Mouse (Mus musculus) fibroblast of lung, adult 2 months (primary cell): ENCODE results near the gene Nnat.
"Not testable (repeated sequence)": the region's sequence is repeated elsewhere in the genome, so short reads cannot be mapped to it uniquely, and the experiment has no call there.

Experiments
- DNase-seq: peaks from one replicate; pipeline ENCODE4 v3.0.0-alpha.2; 2011; ENCODE audit warnings: low read depth

The Nnat gene

GRCm38 (mm10) chr2:157552158-157552886, 7.6 kb upstream of the Nnat start:
- DNase-seq: peak; percentile 88

DNA sequence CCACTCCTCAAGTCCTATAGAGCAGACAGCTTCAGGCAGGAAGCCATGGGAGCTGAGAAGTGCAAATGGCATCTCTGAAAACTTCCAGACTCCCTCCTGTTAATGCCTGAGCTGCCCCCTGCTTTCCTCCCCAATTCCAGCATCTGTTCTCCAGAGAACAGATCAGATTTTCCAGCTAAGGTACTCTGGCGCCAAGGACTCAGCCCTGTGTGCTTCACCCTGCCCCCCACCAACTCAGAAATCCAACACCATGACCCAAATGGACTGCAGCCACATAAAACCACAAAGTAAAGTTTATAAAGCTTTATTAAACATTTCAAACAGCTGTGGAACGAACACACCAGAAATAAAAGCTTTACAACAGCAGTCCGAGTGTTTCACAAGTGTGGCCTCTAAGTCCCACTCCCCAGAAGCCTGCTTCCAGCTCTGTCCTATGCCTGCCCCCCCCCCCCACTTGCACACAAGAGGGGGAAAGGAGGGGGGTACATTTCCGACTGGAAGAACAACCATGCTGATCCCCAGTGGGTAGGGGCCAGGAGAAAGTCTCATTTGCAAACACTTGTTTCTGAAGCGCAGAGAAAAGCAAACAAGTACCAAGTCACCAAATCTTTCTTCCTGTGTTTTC, 3.7 kb upstream of the Nnat start:
- DNase-seq: no peak

DNA sequence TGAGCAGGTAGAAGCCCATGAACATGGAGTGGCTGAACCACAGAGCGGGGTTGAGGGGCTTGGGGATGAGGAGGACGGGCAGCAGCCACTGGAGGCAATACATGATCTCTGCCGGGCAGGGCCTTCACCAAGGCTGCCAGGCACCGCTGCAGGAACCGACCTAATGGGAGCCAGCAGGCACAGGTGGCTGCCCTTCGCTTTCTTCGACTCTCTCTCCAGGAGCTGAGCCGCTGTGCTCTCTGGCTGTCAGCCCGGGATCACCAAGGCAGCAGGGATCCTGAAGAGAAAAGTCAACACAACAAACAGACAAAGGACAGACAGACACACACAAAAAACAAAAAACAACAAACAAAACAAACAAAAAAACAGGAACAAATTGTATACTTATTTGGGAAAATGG, 1.8 kb upstream of the Nnat start:
- DNase-seq: no peak

DNA sequence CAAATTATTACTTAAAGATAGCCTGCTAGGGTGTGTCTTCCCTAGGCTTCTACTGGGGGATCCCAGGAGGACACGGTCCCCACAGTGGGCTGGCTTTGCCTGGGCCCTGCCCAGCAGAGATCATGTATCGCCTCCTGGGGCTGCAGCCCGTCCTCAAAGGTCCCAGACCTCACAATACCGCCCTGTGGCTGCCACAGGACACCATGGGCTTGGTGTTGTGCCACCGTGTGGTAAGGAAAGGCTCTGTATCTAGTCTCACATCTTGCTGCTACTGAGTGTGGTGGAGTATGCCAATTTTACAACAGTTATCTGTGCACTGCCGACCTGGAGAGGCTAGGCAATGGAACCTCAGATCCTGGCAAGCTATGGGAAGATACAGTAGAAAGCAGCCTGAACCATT, 1.4 kb upstream of the Nnat start:
- DNase-seq: no peak

DNA sequence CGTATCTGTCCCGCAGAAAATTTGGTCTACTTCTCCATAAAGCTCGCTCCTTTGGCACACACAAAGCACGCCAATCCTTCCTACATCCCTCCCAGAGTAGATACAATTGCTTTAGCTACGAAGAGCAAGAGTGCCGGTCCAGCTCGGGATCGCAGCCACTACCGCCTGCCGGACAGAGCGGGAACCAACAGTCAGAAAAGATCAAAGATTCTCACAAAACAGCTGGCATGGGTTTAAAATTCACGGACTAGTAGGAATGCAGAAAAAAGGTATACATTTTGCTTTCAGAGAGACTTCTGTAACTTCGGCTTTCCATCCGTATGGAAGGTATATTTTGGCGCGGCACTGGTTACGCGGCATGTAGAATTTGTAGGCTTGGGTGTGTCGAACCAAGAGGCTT, 438 bp upstream of the Nnat start:
- DNase-seq: no peak

DNA sequence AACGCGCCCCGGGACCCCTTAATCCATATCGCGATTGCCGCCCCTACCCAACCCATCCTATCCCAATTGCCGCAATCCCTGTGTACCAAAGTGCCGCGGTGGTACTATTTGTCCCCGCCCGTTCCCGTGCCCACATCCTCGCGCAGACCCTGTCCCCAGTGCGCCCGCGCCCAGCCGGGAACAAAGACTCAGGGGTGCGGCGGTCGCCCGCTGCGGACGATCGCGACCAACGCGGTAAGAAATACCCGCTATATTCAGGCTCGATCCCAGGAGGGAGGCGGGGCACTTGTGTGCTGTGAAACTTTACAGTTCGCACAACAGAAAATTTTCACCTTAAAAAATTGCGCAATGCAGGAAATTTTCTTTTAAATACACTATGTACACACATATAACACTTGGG, 424 bp downstream of the Nnat start:
- DNase-seq: no peak

DNA sequence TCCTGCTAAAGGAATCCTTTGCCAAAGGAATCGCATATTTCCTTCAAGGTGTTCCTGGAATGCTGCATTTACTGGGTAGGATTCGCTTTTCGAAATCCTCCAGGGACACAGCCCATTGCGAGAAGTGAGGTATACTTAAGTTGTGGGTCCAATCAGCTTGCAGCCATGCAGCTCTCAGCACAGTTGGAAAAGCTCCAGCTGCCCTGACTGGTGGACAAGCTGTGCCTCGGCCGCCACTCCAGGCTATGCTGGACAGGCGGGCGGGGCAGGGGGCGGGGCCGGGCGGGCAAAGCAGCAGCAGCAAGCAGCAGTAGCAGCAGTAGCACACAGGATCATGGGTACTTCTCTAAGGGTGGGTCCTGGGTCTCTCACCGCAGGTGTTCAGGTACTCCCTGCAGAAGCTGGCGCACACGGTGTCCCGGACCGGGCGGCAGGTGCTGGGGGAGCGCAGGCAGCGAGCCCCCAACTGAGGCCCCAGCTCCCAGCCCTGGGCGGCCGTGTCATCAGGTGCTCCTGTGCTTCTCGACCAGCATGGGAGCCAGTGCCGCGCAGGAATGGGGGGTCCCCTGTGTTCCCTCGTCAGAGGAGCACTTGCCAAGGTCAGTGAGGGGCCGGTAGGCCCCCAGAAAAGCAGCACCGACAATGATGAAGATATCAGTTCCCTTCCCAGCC, 1.4 kb downstream of the Nnat start:
- DNase-seq: no peak

DNA sequence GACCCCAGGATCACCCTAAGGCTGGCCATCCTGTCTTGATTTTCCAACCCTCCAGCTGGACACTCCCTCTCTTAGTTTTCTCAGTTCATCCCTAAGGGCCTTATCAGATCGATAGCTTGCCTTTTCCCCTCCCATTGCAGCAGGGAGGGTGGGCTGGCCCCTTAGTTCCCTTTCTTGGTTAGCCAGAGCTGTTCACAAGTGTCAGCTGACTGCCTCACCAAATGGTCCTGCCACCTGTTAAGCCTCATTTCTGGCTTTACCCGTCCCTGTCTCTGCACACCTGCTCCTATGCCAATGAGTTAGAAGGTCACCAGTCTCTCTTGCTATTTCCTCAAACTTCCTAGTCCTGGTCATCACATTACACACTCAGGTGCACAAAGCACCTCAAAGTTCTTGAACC, 3.2 kb downstream of the Nnat start:
- no peak for DNase-seq

DNA sequence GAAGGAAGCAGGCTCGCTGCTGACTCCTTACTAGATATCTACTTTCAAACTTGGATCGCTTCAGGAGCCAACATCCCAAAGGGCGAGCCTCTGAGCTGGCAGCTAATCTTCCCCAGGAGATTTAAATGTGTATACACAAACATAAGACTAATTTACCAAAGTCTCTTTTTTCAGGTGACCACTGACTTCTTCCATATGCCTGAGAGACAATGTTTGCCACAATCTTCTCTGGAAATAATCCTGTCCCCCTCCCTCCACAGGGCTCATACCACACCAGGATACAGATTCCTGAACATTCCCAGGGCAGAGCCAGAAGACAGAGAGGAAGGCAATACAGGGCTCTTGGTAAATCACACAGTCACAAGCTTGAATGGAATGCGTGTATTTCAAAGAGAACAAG, 4.8 kb downstream of the Nnat start:
- no peak for DNase-seq

DNA sequence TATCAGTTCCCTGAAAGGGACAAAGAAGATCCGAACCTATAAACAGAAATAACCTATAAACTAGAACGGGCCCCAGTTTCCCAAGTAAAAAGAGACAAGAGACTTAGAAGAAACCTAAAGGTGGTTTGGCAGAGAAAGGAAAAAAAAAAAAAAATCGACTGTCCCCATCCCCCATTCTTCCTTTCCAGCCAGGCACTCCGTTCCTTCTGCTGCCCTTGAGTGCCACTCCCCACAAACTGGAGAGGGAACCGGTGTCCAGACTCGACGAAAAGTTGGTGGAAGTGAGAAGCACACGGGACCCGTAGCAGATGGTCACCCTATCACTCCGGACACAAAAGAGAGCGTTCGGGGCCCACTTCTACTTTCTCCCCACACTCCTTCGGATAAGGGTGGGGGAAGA, 5.6 kb downstream of the Nnat start:
- DNase-seq: no peak

DNA sequence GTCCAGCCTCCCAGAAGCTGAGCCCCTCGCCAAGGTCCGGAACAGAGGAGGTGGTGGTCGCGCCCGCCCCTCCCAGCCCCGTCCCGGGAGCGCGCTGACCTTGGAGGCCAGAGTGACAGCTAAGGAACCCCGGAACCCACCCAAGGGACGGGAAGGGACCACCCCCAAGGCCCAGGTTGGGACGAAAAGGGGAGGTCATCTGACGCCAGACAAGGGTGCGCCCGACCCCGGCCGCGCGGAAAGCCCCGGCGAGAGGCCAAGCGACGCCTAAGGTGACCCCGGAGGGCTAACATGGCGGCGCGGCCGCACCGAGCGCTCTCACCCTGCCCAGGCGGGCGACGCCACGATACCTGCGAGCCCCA, 6.0 kb downstream of the Nnat start:
- DNase-seq: no peak

GRCm38 (mm10) chr2:157566260-157566952, 6.5 kb downstream of the Nnat start:
- peak; percentile 84 for DNase-seq

DNA sequence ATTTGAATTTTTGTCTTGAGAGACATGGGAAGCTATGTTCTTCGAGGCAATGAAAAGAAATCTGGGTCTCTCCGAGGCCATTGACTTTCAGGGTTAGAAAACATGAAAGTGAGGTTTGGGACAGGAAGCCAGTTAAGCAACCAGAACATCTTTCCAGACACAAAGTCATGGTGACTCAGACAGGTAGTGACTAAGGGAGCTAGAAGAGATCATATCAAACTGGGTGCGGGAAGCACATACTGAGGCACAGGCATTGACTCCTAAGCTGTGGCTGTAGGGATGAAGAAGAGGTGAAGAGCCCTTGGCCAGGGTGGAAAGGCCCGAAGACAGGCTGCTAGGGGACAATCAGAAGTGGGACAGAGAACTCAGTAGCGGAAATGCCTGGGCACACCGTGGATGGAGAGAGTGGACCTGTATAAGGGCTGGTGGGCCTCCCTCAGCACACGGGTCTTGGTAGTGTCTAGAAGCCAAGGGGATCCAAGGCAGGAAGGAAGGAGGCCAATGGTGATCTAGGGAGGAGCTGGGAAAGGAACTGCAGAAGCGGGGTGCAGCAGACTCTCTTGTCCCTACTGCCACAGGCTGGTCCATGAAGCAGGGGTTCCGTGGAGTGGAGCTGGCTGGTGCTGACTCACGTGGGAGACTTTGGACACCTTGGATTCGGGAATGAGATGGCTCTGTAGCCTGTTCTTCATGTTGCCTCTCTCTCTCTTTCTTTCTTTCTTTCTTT, 7.5 kb downstream of the Nnat start:
- DNase-seq: no peak

DNA sequence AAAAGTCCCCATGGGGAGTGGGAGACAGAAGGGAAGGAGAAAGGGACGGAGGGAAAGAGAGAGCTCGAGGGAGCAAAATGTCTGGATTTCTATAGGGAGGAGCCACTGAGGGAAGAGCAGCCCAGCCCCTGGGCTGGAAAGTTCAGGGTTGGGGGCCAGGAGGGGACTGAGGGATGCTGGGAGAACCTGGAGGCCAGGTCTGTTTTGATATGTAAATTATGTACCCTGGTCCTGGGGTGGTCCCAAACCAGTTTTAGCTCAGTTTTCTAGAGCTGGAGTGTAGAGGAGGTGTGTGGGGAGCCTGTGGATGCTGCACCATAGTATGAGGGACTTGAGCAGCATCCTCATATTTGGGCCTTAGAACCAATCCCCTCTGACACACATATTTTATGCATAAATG, 9.0 kb downstream of the Nnat start:
- DNase-seq: no peak

DNA sequence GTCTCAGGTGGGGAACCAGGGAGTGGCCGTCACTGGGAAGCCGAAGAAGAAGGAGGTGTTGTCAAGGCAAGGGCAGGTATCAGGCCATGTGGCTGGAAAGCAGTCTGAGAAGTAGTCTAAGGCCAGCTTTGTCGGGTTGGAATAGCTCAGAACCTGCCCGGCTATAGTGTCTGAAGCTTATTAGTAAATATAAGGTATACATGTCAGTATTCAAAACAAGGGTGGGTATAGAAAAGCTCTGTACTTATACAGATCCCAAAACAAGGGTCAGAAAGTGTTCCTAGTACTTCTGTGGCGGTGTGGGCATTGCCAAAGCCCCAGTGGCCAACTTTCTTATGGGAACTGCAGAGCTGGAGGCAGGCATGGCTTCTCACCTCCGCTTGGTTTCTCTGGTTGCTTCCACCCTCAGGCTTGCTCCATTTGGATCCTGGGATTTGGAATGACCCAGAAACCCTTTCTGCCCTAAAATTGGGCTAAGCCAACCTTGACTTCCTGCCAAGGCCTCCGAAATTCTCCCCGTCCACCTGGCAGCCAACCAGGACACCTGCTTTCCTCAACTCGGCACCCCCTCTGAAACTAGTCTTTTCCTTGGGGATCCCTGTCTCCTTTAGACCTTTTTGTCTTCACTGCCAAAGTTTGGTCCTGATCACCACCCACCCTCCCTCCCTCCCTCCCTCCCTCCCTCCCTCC, 10.1 kb downstream of the Nnat start:
- no peak for DNase-seq

DNA sequence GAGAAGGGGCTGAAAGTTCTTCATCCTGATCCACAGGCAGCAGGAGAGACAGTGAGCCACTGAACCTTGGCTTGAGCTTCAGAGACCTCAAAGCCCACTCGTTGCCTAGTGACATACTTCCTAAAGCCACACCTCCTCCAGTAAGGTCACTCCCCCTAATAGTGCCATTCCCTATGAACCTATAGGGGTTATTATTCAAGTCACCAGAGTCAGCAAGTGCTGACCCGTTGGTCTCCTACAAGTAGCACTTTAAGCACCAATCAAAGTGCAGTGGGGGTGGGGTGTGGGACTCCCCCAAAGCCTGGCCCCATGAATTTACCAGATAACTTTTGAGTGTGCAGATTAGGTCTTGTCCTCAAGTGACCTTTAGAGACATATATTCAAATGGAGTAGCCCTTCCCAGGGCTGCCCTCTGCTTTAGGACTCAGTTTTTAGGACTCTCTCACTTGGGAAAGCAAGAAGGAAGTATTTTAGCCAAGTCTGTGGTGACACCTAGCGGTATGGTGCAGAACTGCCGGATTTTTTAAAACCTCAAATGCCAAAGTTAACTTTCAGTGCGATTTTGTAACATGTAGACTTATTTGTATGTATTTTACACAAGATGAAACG, 11.4 kb downstream of the Nnat start, which contains the start of gene Blcap:
Blcap (minus strand) TSS at position 51 of the 609 bp plus-strand sequence.
- no peak for DNase-seq

- no peak for DNase-seq
Observed at GRCm38 (mm10) chr2:157572786-157573185, 12.9 kb downstream of the Nnat start.

GRCm38 (mm10) chr2:157585351-157585750, 25.5 kb downstream of the Nnat start:
- not testable (repeated sequence) for DNase-seq

GRCm38 (mm10) chr2:157596876-157597566, 37.1 kb downstream of the Nnat start:
- DNase-seq: no peak

DNA sequence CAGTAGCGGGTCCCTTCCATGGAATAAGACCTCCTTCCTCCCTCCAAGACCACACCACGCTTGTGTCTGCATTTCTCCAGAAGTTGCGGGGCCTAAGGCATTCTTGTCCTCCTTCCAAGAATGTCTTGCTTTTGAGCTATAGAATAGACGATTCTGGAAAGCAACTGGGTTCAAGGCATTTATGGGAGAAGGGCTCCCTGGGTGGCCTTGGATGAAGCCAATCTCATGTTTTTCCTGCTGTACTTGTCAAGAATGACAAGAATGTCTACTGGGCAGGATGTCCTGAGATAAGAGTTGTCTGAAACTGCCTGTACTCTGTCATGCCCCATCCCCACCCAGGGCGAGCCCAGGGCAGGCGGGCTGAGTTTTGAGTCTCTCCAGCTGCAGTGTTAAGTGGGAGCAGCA, 41.6 kb downstream of the Nnat start:
- no peak for DNase-seq
